Mouse (Mus musculus) midbrain, embryonic 14.5 days (tissue): ENCODE data around the gene Mgrn1. TPM values are rescaled to one million over a fixed set of nuclear protein-coding genes. Genes with fewer than 3 reads are reported as not detected.

Experiments used
- ATAC-seq: fragments of 200-750 bp; cut with Nextera tagmentation; 2 replicates; pipeline ENCODE4 v1.8.0; 2017; ENCODE audit warnings: moderate number of reproducible peaks, moderate library complexity; ENCODE audit not compliant: low FRiP score, low TSS enrichment
- DNase-seq: peaks from one replicate; pipeline ENCODE4 v3.0.0-alpha.2; 2015
- H3K27ac ChIP-seq: fragments of 300-500 bp; sonication (generic); replicated peaks from 2 replicates; pipeline ENCODE4 v1.5.1; 2014; ENCODE audit warnings: mild to moderate bottlenecking, low read depth, low read length, moderate library complexity
- H3K27me3 ChIP-seq: fragments of 300-500 bp; sonication (generic); 2 replicates; pipeline ENCODE4 v1.6.1; 2014; ENCODE audit warnings: low read length, control low read depth, mixed read lengths; ENCODE audit not compliant: control insufficient read depth, insufficient read depth
- H3K36me3 ChIP-seq: fragments of 300-500 bp; sonication (generic); 2 replicates; pipeline ENCODE4 v1.6.1; 2014; ENCODE audit warnings: low read length, control low read depth; ENCODE audit not compliant: control insufficient read depth, insufficient read depth
- H3K4me1 ChIP-seq: fragments of 300-500 bp; sonication (generic); 2 replicates; pipeline ENCODE4 v1.6.1; 2014; ENCODE audit warnings: mild to moderate bottlenecking, antibody characterized with exemption, low read length, control low read depth; ENCODE audit not compliant: control insufficient read depth, insufficient read depth
- H3K4me2 ChIP-seq: fragments of 300-500 bp; sonication (generic); 2 replicates; pipeline ENCODE4 v1.6.1; 2014; ENCODE audit warnings: mild to moderate bottlenecking, low read length, moderate library complexity
- H3K4me3 ChIP-seq: fragments of 300-500 bp; sonication (generic); replicated peaks from 2 replicates; pipeline ENCODE4 v1.5.1; 2014; ENCODE audit warnings: low read depth, low read length
- H3K9ac ChIP-seq: fragments of 300-500 bp; sonication (generic); replicated peaks from 2 replicates; pipeline ENCODE4 v1.6.1; 2014; ENCODE audit warnings: mild to moderate bottlenecking, low read length, moderate library complexity
- H3K9me3 ChIP-seq: fragments of 300-500 bp; sonication (generic); 2 replicates; pipeline ENCODE4 v1.6.1; 2016; ENCODE audit warnings: low read length, control low read depth, mixed read lengths; ENCODE audit not compliant: control insufficient read depth
- WGBS: fragments of 180-500 bp; shearing (Covaris S2); extraction: QIAGEN DNeasy Blood & Tissue Kit; methylation state at CpG from one replicate; pipeline ENCODE4 v1.1.7; 2014; 5-methylcytosine and 5-hydroxymethylcytosine counted together
- polyA plus RNA-seq: library from polyadenylated mRNA; unstranded; fragments of >200 nt; fragmentation: Nextera tagmentation; extraction: Ambion mirVana; gene quantifications from 2 replicates; pipeline ENCODE4 v1.2.1, GENCODE M21; 2014

Gene Mgrn1
- polyA plus RNA-seq, 1 experiment from 2014 or later = 117 TPM

- Histone ChIP-seq H3K36me3 (no peaks in the 10 kb centered on the region), H3K9ac (no peak overlapping the region), H3K4me1 (no peaks in the 10 kb centered on the region), H3K27me3 (no peaks in the 10 kb centered on the region), H3K27ac (no peak overlapping the region), H3K4me2 (no peak overlapping the region), H3K4me3 (no peak overlapping the region), H3K9me3 (no peaks in the 10 kb centered on the region)
- WGBS = 84% methylated on average over 6 of the region's 6 CpGs
- ATAC-seq = no peak
- DNase-seq = no peak
Observed at GRCm38 (mm10) chr16:4898881-4899280, 12.8 kb downstream of the Mgrn1 start.

- no peak overlapping the region for H3K4me3 ChIP-seq
- no peaks in the 10 kb centered on the region for H3K4me1 ChIP-seq
- no peaks in the 10 kb centered on the region for H3K9me3 ChIP-seq
- no peak for ATAC-seq
- no peak overlapping the region for H3K9ac ChIP-seq
- DNase-seq = no peak
- H3K27ac ChIP-seq = no peak overlapping the region
- H3K36me3 ChIP-seq = no peaks in the 10 kb centered on the region
- no peak overlapping the region for H3K4me2 ChIP-seq
- 96% methylated on average over 2 of the region's 2 CpGs for WGBS
- H3K27me3 ChIP-seq = no peaks in the 10 kb centered on the region
Observed at GRCm38 (mm10) chr16:4899711-4900110, 13.7 kb downstream of the Mgrn1 start.

- Histone ChIP-seq H3K4me3 (no peak overlapping the region), H3K36me3 (no peaks in the 10 kb centered on the region), H3K27ac (peak overlapping the region; percentile 22; the same call in 1 of the 2 replicates), H3K4me1 (no peaks in the 10 kb centered on the region), H3K27me3 (no peaks in the 10 kb centered on the region), H3K9ac (no peak overlapping the region), H3K9me3 (no peaks in the 10 kb centered on the region), H3K4me2 (no peak overlapping the region)
- WGBS = 52% methylated on average over 7 of the region's 7 CpGs
- no peak for ATAC-seq
- peak; percentile 17 for DNase-seq
Observed at GRCm38 (mm10) chr16:4901167-4901566, 15.1 kb downstream of the Mgrn1 start.

- Histone ChIP-seq H3K4me1 (no peaks in the 10 kb centered on the region), H3K4me3 (no peak overlapping the region), H3K27ac (no peak overlapping the region), H3K9me3 (no peaks in the 10 kb centered on the region), H3K36me3 (0 out of 2 replicates have a peak, but pooled peaks cover 1% of the 10 kb centered on the region), H3K9ac (no peak overlapping the region), H3K4me2 (no peak overlapping the region), H3K27me3 (no peaks in the 10 kb centered on the region)
- 86% methylated on average over 2 of the region's 2 CpGs for WGBS
- DNase-seq (no peak), ATAC-seq (no peak)
Observed at GRCm38 (mm10) chr16:4902390-4902789, 16.3 kb downstream of the Mgrn1 start.

GRCm38 (mm10) chr16:4903491-4904102, 17.5 kb downstream of the Mgrn1 start:
- DNase-seq (no peak), ATAC-seq (no peak)

GRCm38 (mm10) chr16:4904878-4905277, 18.8 kb downstream of the Mgrn1 start:
- DNase-seq (no peak), ATAC-seq (no peak)
- Histone ChIP-seq H3K36me3 (peaks cover 13% of the 10 kb centered on the region), H3K27me3 (no peaks in the 10 kb centered on the region), H3K4me1 (no peaks in the 10 kb centered on the region), H3K27ac (no peak overlapping the region), H3K4me3 (no peak overlapping the region), H3K4me2 (no peak overlapping the region), H3K9me3 (no peaks in the 10 kb centered on the region), H3K9ac (no peak overlapping the region)
- 97% methylated on average over 3 of the region's 3 CpGs for WGBS

More at GRCm38 (mm10) chr16:4903491-4904102, 17.5 kb downstream of the Mgrn1 start:
- WGBS = 88% methylated on average over 6 of the region's 6 CpGs
- Histone ChIP-seq H3K4me3 (no peak overlapping the region), H3K36me3 (0 out of 2 replicates have a peak, but pooled peaks cover 6% of the 10 kb centered on the region), H3K27ac (no peak overlapping the region), H3K9me3 (no peaks in the 10 kb centered on the region), H3K27me3 (no peaks in the 10 kb centered on the region), H3K9ac (no peak overlapping the region), H3K4me1 (no peaks in the 10 kb centered on the region), H3K4me2 (no peak overlapping the region)

- H3K9me3 ChIP-seq = no peaks in the 10 kb centered on the region
- H3K27me3 ChIP-seq = no peaks in the 10 kb centered on the region
- H3K4me1 ChIP-seq = no peaks in the 10 kb centered on the region
- H3K36me3 ChIP-seq = peaks cover 20% of the 10 kb centered on the region
- H3K27ac ChIP-seq = no peak overlapping the region
- WGBS = 52% methylated on average over 1 of the region's 1 CpGs
- DNase-seq (no peak), ATAC-seq (no peak)
- H3K4me3 ChIP-seq = no peak overlapping the region
- no peak overlapping the region for H3K4me2 ChIP-seq
- H3K9ac ChIP-seq = no peak overlapping the region
Observed at GRCm38 (mm10) chr16:4905591-4905990, 19.5 kb downstream of the Mgrn1 start.

GRCm38 (mm10) chr16:4906559-4906958, 20.5 kb downstream of the Mgrn1 start:
- no peak overlapping the region for H3K4me3 ChIP-seq
- ATAC-seq (no peak), DNase-seq (no peak)
- no peak overlapping the region for H3K4me2 ChIP-seq
- H3K4me1 ChIP-seq = no peaks in the 10 kb centered on the region
- peaks cover 30% of the 10 kb centered on the region for H3K36me3 ChIP-seq
- H3K27ac ChIP-seq = no peak overlapping the region
- no peaks in the 10 kb centered on the region for H3K27me3 ChIP-seq
- no peak overlapping the region for H3K9ac ChIP-seq
- H3K9me3 ChIP-seq = no peaks in the 10 kb centered on the region

- H3K9ac ChIP-seq = no peak overlapping the region
- no peak for DNase-seq
- no peaks in the 10 kb centered on the region for H3K9me3 ChIP-seq
- no peak overlapping the region for H3K27ac ChIP-seq
- peaks cover 37% of the 10 kb centered on the region for H3K36me3 ChIP-seq
- no peak overlapping the region for H3K4me3 ChIP-seq
- no peaks in the 10 kb centered on the region for H3K4me1 ChIP-seq
- H3K27me3 ChIP-seq = no peaks in the 10 kb centered on the region
- no peak for ATAC-seq
- 81% methylated on average over 2 of the region's 2 CpGs for WGBS
- no peak overlapping the region for H3K4me2 ChIP-seq
Observed at GRCm38 (mm10) chr16:4907386-4907785, 21.3 kb downstream of the Mgrn1 start.
